Mouse (Mus musculus) MEL (cell line): ENCODE measurements around the gene Cnppd1. TPM values are rescaled to one million over a fixed set of nuclear protein-coding genes. Genes with fewer than 3 reads are reported as not detected.

Experiments
- DNase-seq: peaks from one replicate; pipeline ENCODE4 v3.0.0; 2011; ENCODE audit warnings: low read depth, low spot score
- H3K27ac ChIP-seq: 2 replicates; pipeline ENCODE4 v1.5.1; 2012; ENCODE audit warnings: low read depth, mild to moderate bottlenecking, control low read depth, low read length, moderate library complexity; ENCODE audit not compliant: control insufficient read depth
- H3K27me3 ChIP-seq, 2 experiments: fragments of 150-350 bp in 1 of 2; sonication (generic) in 1 of 2; 2 replicates each; pipeline ENCODE4 v1.6.1; 2012; ENCODE audit warnings: low read length in 2 of 2, mild to moderate bottlenecking in 2 of 2, improper control_type of control experiment in 1 of 2, moderate library complexity in 1 of 2; ENCODE audit not compliant: insufficient read depth in 2 of 2, control insufficient read depth in 1 of 2
- H3K36me3 ChIP-seq, 2 experiments: 2 replicates each; pipeline ENCODE4 v1.6.1; 2012 to 2014; ENCODE audit warnings: low read length in 2 of 2, improper control_type of control experiment in 1 of 2, inconsistent platforms in 1 of 2, mild to moderate bottlenecking in 1 of 2; ENCODE audit not compliant: insufficient read depth in 2 of 2, control insufficient read depth in 1 of 2
- H3K4me1 ChIP-seq, 2 experiments: fragments of 150-350 bp in 1 of 2; sonication (generic) in 1 of 2; 2 replicates each; pipeline ENCODE4 v1.6.1; 2012; ENCODE audit warnings: low read length in 2 of 2, improper control_type of control experiment in 1 of 2, mild to moderate bottlenecking in 1 of 2; ENCODE audit not compliant: insufficient read depth in 2 of 2, control insufficient read depth in 1 of 2
- H3K4me3 ChIP-seq, 2 experiments: fragments of 150-350 bp in 1 of 2; sonication (generic) in 1 of 2; 2 replicates each; pipeline ENCODE4 v1.5.1; 2012; ENCODE audit warnings: low read depth in 2 of 2, low read length in 2 of 2, mild to moderate bottlenecking in 2 of 2, moderate library complexity in 2 of 2, control low read depth in 1 of 2, improper control_type of control experiment in 1 of 2; ENCODE audit not compliant: control insufficient read depth in 1 of 2, insufficient read depth in 1 of 2
- H3K79me2 ChIP-seq: 2 replicates; pipeline ENCODE4 v1.6.1; 2012; ENCODE audit warnings: mild to moderate bottlenecking, low read length, moderate library complexity; ENCODE audit not compliant: control insufficient read depth, poor library complexity, insufficient read depth
- H3K9ac ChIP-seq: 2 replicates; pipeline ENCODE4 v1.6.1; 2012; ENCODE audit warnings: low read depth, mild to moderate bottlenecking, control low read depth, low read length, moderate library complexity; ENCODE audit not compliant: control insufficient read depth, poor library complexity, severe bottlenecking
- H3K9me3 ChIP-seq: fragments of 150-350 bp; sonication (generic); replicated peaks from 2 replicates; pipeline ENCODE4 v1.6.1; 2012; ENCODE audit warnings: mild to moderate bottlenecking, low read length, improper control_type of control experiment, moderate library complexity; ENCODE audit not compliant: insufficient read depth
- CHD1 ChIP-seq: IDR thresholded peaks from 2 replicates; pipeline ENCODE4 v1.6.1; 2012; ENCODE audit warnings: low read depth, mild to moderate bottlenecking, inconsistent platforms, low read length, improper control_type of control experiment
- CHD2 ChIP-seq: IDR thresholded peaks from 2 replicates; pipeline ENCODE4 v1.6.1; 2011; ENCODE audit warnings: low read length, improper control_type of control experiment
- CTCF ChIP-seq, 3 experiments: IDR thresholded peaks in 2 of 3; conservative IDR thresholded peaks in 1 of 3; 2 replicates each; pipeline ENCODE4 v1.5.1; 2011 to 2012; ENCODE audit warnings: low read length in 3 of 3, low read depth in 2 of 3, mild to moderate bottlenecking in 2 of 3, improper control_type of control experiment in 1 of 3, inconsistent platforms in 1 of 3, mixed read lengths in 1 of 3, moderate library complexity in 1 of 3; ENCODE audit not compliant: control insufficient read depth in 1 of 3, insufficient read depth in 1 of 3, poor library complexity in 1 of 3, severe bottlenecking in 1 of 3
- E2F4 ChIP-seq: IDR thresholded peaks from 2 replicates; pipeline ENCODE4 v1.6.1; 2011; ENCODE audit warnings: low read depth, low read length, improper control_type of control experiment, borderline replicate concordance
- ELF1 ChIP-seq: IDR thresholded peaks from 2 replicates; pipeline ENCODE4 v1.6.1; 2014; ENCODE audit warnings: low read depth, mild to moderate bottlenecking, inconsistent platforms, low read length, improper control_type of control experiment, moderate library complexity
- EP300 ChIP-seq, 2 experiments: IDR thresholded peaks; 2 replicates each; pipeline ENCODE4 v1.6.1; 2011; ENCODE audit warnings: improper control_type of control experiment in 2 of 2, low read length in 2 of 2, low read depth in 1 of 2, mild to moderate bottlenecking in 1 of 2
- ETS1 ChIP-seq: IDR thresholded peaks from 2 replicates; pipeline ENCODE4 v1.6.1; 2012; ENCODE audit warnings: low read depth, mild to moderate bottlenecking, inconsistent platforms, low read length, improper control_type of control experiment, moderate library complexity
- GABPA ChIP-seq: IDR thresholded peaks from 2 replicates; pipeline ENCODE4 v1.6.1; 2012; ENCODE audit warnings: low read depth, mild to moderate bottlenecking, inconsistent platforms, low read length, improper control_type of control experiment, moderate library complexity
- HCFC1 ChIP-seq: IDR thresholded peaks from 2 replicates; pipeline ENCODE4 v1.6.1; 2012; ENCODE audit warnings: low read depth, mild to moderate bottlenecking, inconsistent platforms, low read length, improper control_type of control experiment, moderate library complexity
- KAT2A ChIP-seq: conservative IDR thresholded peaks from 2 replicates; pipeline ENCODE4 v1.6.1; 2012; ENCODE audit warnings: low read depth, low read length, improper control_type of control experiment, inconsistent platforms
- MAX ChIP-seq: IDR thresholded peaks from 2 replicates; pipeline ENCODE4 v1.6.1; 2011; ENCODE audit warnings: low read length, improper control_type of control experiment
- MAZ ChIP-seq: IDR thresholded peaks from 2 replicates; pipeline ENCODE4 v1.6.1; 2012; ENCODE audit warnings: low read depth, mild to moderate bottlenecking, inconsistent platforms, low read length, improper control_type of control experiment
- MXI1 ChIP-seq: IDR thresholded peaks from 2 replicates; pipeline ENCODE4 v1.6.1; 2011; ENCODE audit warnings: mild to moderate bottlenecking, low read depth, low read length, improper control_type of control experiment
- MYB ChIP-seq: IDR thresholded peaks from 2 replicates; pipeline ENCODE4 v1.6.1; 2011; ENCODE audit warnings: mild to moderate bottlenecking, low read depth, low read length, improper control_type of control experiment
- MYC ChIP-seq: IDR thresholded peaks from 2 replicates; pipeline ENCODE4 v1.6.1; 2011; ENCODE audit warnings: low read depth, mild to moderate bottlenecking, low read length, improper control_type of control experiment, moderate library complexity
- NELFE ChIP-seq: IDR thresholded peaks from 2 replicates; pipeline ENCODE4 v1.6.1; 2011; ENCODE audit warnings: low read depth, low read length, improper control_type of control experiment
- NRF1 ChIP-seq: IDR thresholded peaks from 2 replicates; pipeline ENCODE4 v1.6.1; 2014; ENCODE audit warnings: low read depth, mild to moderate bottlenecking, inconsistent platforms, low read length, improper control_type of control experiment, moderate library complexity; ENCODE audit not compliant: poor library complexity, insufficient read depth, severe bottlenecking
- POLR2A ChIP-seq, 2 experiments: IDR thresholded peaks; 2 replicates each; pipeline ENCODE4 v1.6.1; 2011 to 2012; ENCODE audit warnings: low read length in 2 of 2, mild to moderate bottlenecking in 2 of 2, control low read depth in 1 of 2, improper control_type of control experiment in 1 of 2, low read depth in 1 of 2, moderate library complexity in 1 of 2; ENCODE audit not compliant: control insufficient read depth in 1 of 2, insufficient read depth in 1 of 2, poor library complexity in 1 of 2
- POLR2AphosphoS2 ChIP-seq: IDR thresholded peaks from 2 replicates; pipeline ENCODE4 v1.6.1; 2011; ENCODE audit warnings: low read length, improper control_type of control experiment
- POLR2AphosphoS5 ChIP-seq: IDR thresholded peaks from 2 replicates; pipeline ENCODE4 v1.6.1; 2012; ENCODE audit warnings: low read depth, borderline replicate concordance, mild to moderate bottlenecking, inconsistent platforms, low read length, moderate library complexity, mixed read lengths
- SIN3A ChIP-seq: IDR thresholded peaks from 2 replicates; pipeline ENCODE4 v1.6.1; 2012; ENCODE audit warnings: low read length, improper control_type of control experiment, inconsistent platforms
- TAL1 ChIP-seq: IDR thresholded peaks from 2 replicates; pipeline ENCODE4 v1.6.1; 2012; ENCODE audit warnings: mild to moderate bottlenecking, inconsistent platforms, low read length, moderate library complexity, mixed read lengths
- TCF12 ChIP-seq: IDR thresholded peaks from 2 replicates; pipeline ENCODE4 v1.6.1; 2014; ENCODE audit warnings: low read depth, mild to moderate bottlenecking, inconsistent platforms, low read length, improper control_type of control experiment, moderate library complexity
- USF1 ChIP-seq: IDR thresholded peaks from 2 replicates; pipeline ENCODE4 v1.6.1; 2014; ENCODE audit warnings: low read depth, mild to moderate bottlenecking, inconsistent platforms, low read length, improper control_type of control experiment, moderate library complexity
- USF2 ChIP-seq, 2 experiments: IDR thresholded peaks; 2 replicates each; pipeline ENCODE4 v1.6.1; 2011 to 2012; ENCODE audit warnings: improper control_type of control experiment in 2 of 2, low read length in 2 of 2, borderline replicate concordance in 1 of 2, inconsistent platforms in 1 of 2, low read depth in 1 of 2, mild to moderate bottlenecking in 1 of 2; ENCODE audit not compliant: insufficient read depth in 1 of 2
- ZC3H11A ChIP-seq: IDR thresholded peaks from 2 replicates; pipeline ENCODE4 v1.6.1; 2012; ENCODE audit warnings: low read depth, mild to moderate bottlenecking, inconsistent platforms, low read length, improper control_type of control experiment
- ZKSCAN1 ChIP-seq: IDR thresholded peaks from 2 replicates; pipeline ENCODE4 v1.6.1; 2012; ENCODE audit warnings: low read depth, mild to moderate bottlenecking, inconsistent platforms, low read length, improper control_type of control experiment, moderate library complexity
- ZMIZ1 ChIP-seq: IDR thresholded peaks from 2 replicates; pipeline ENCODE4 v1.6.1; 2012; ENCODE audit warnings: low read depth, mild to moderate bottlenecking, inconsistent platforms, low read length, improper control_type of control experiment, moderate library complexity
- ZNF384 ChIP-seq: IDR thresholded peaks from 2 replicates; pipeline ENCODE4 v1.6.1; 2012; ENCODE audit warnings: low read depth, mild to moderate bottlenecking, inconsistent platforms, low read length, improper control_type of control experiment
- polyA plus RNA-seq, 2 experiments: library from polyadenylated mRNA; stranded (reverse) in 1 of 2; unstranded in 1 of 2; fragments of >175 nt in 1 of 2; fragments of >200 nt in 1 of 2; gene quantifications; 2 replicates each; pipeline versions ENCODE4 v1.2.1 to v1.2.4; 2012; ENCODE audit warnings: low replicate concordance in 2 of 2, low read depth in 1 of 2; ENCODE audit not compliant: insufficient read length in 2 of 2, insufficient read depth in 1 of 2, missing spikeins in 1 of 2
- total RNA-seq: library from RNA; depleted of rRNA; stranded (reverse); fragments of 300-350 nt; gene quantifications from 2 replicates; pipeline ENCODE4 v1.2.3, GENCODE M21; 2012

Gene Cnppd1
- total and polyA plus RNA-seq, 3 experiments: 54.4 to 314 (median 70.1) TPM

DNA sequence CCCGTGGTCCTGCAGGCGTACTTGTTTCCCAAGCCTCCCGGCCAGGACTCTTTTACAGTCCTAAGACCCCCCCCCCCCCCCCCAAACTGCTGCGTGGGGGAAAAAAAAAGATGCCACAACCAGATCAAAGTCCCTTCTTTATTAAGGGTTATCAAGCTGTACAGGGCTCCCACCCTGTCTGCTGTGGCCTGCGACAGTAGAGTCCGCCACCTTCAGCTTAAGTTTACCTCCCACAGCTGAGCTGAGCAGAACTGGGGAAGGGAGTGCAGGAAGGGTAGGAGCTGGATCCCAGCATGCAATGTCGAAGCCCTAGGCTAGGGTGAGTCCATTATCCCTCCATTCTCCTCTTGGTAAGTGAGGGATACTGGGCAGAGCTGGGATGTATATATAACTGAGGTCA is 38.2 kb upstream of the Cnppd1 start:
- H3K9me3 ChIP-seq: no peaks in the 10 kb centered on the region
- H3K27ac ChIP-seq: peak overlapping the region; percentile 73
- H3K4me3 ChIP-seq: peak overlapping the region; percentile 27 to 31
- peak overlapping the region; percentile 67 for H3K9ac ChIP-seq
- H3K79me2 ChIP-seq: peaks cover 14% of the 10 kb centered on the region
- DNase-seq: no peak
- H3K4me1 ChIP-seq: peaks cover 2 to 10% of the 10 kb centered on the region in 2 experiments; a peak in 3 of 4 replicates
- TF ChIP-seq POLR2AphosphoS2: no peak
- TF ChIP-seq NRF1: no peak
- TF ChIP-seq NELFE: no peak
- TF ChIP-seq MAZ: no peak
- no peak for TF ChIP-seq E2F4
- no peak for TF ChIP-seq TAL1
- TF ChIP-seq ZC3H11A: no peak
- TF ChIP-seq GABPA: no peak
- TF ChIP-seq CTCF (IDR thresholded peaks at IDR 0.05 in 2 of 3, conservative IDR thresholded peaks at IDR 0.05 in 1 of 3; ENCODE audit: control insufficient read depth in 1 of 3, insufficient read depth in 1 of 3, low read depth in 2 of 3, low read length in 3 of 3, poor library complexity in 1 of 3, severe bottlenecking in 1 of 3): no peak
- no peak for TF ChIP-seq ZNF384
- H3K27me3 ChIP-seq: no peaks in the 10 kb centered on the region
- H3K36me3 ChIP-seq: peaks cover 0 to 11% of the 10 kb centered on the region in 2 experiments; a peak in 3 of 4 replicates

DNA sequence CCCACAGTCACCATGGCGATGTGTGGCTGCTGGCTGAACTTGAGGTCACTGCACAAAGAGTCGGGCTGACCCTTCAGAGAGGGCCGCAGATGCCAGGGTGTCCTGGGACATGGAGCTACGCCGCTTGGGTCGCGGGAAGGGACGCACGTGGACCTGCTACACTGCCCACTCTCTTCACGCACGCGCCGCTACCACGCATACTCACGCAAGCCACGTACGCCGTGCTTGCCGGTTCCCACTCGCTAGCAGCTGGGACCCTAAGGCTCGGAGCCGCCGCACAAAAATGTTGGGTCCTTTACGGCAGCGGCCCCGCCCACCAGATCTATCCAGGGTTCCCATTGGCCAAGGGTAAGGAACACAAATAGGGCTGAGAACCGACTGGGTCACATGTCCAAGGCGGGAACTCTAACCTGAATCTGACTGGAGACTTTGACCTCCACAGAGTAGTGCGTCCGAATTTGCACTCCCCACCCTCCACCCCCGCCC is 37.6 kb upstream of the Cnppd1 start, which contains the start of gene Abcb6:
Gene Abcb6, minus strand, starts transcription at position 288 of the 486 bp plus-strand sequence.
- DNase-seq: peak; percentile 97
- Histone ChIP-seq H3K79me2 (peaks cover 14% of the 10 kb centered on the region), H3K4me1 (peaks cover 2 to 10% of the 10 kb centered on the region in 2 experiments; a peak in 3 of 4 replicates), H3K4me3 (peak within 1 kb of the TSS; percentile 69 to 84), H3K36me3 (peaks cover 0 to 11% of the 10 kb centered on the region in 2 experiments; a peak in 3 of 4 replicates), H3K9ac (peak within 1 kb of the TSS; percentile 77), H3K9me3 (no peaks in the 10 kb centered on the region), H3K27ac (peak within 1 kb of the TSS; percentile 78), H3K27me3 (no peaks in the 10 kb centered on the region)
- TF ChIP-seq ETS1 (peak; percentile 33), MXI1 (peak; percentile 94), KAT2A (0 out of 2 replicates have a peak, but pooled peaks have one; percentile 48), POLR2AphosphoS2 (peak; percentile 29; the same call in 1 of the 2 replicates), MAX (peak; percentile 89), E2F4 (peak; percentile 68; the same call in 1 of the 2 replicates), ELF1 (0 out of 2 replicates have a peak, but pooled peaks have one; percentile 40), MYC (peak; percentile 85), NELFE (peak; percentile 69), USF2 (IDR thresholded peaks at IDR 0.05; ENCODE audit: borderline replicate concordance in 1 of 2, insufficient read depth in 1 of 2, low read depth in 1 of 2, low read length in 2 of 2) (peak in 1 of 2 experiments; percentile 80; a peak in 2 of 4 replicates), ZNF384 (0 out of 2 replicates have a peak, but pooled peaks have one; percentile 36), POLR2AphosphoS5 (peak; percentile 71; the same call in 1 of the 2 replicates), EP300 (IDR thresholded peaks at IDR 0.05; ENCODE audit: low read depth in 1 of 2, low read length in 2 of 2) (no peak), TCF12 (peak; percentile 20; the same call in 1 of the 2 replicates), CHD2 (no peak), MAZ (no peak), MYB (no peak), CTCF (IDR thresholded peaks at IDR 0.05 in 2 of 3, conservative IDR thresholded peaks at IDR 0.05 in 1 of 3; ENCODE audit: control insufficient read depth in 1 of 3, insufficient read depth in 1 of 3, low read depth in 2 of 3, low read length in 3 of 3, poor library complexity in 1 of 3, severe bottlenecking in 1 of 3) (no peak), TAL1 (no peak), NRF1 (peak; percentile 68), USF1 (peak; percentile 96), ZMIZ1 (peak; percentile 70), HCFC1 (peak; percentile 79), ZKSCAN1 (no peak), SIN3A (peak; percentile 70), POLR2A (IDR thresholded peaks at IDR 0.05; ENCODE audit: control insufficient read depth in 1 of 2, insufficient read depth in 1 of 2, low read depth in 1 of 2, low read length in 2 of 2, poor library complexity in 1 of 2) (peak; percentile 56 to 75; a peak in 3 of 4 replicates), CHD1 (no peak)
